15 mouse cellular contexts compared by ENCODE assay signal in genomic region chr17:35070556-35071229, GRCm38 (mm10). TPM values are rescaled to one million over a fixed set of nuclear protein-coding genes. Genes with fewer than 3 reads are reported as not detected.
A peak's percentile ranks its signal among the peaks of the same experiment; 100 is the strongest.
DNase-seq lines count a peak whose midpoint lies in the region; ATAC-seq and TF ChIP-seq lines count a peak whose summit lies in the region.
"Had no signal": no experiment of that assay in that cellular context is flagged by ENCODE, and none has a peak within 500 bp of the region (broad histone marks: within the 10 kb centered on the region; RNA-seq: fewer than 3 reads in every experiment).

No protein-coding gene starts in this region.

- WGBS in heart, postnatal 0 days = 33% methylated on average over 6 of the region's 6 CpGs
- 40% methylated on average over 6 of the region's 6 CpGs for WGBS in heart, embryonic 12.5 days
- 48% methylated on average over 6 of the region's 6 CpGs for WGBS in intestine, embryonic 16.5 days

- H3K4me1 ChIP-seq in heart, postnatal 0 days (ENCODE audit: control insufficient read depth, insufficient read depth) = peaks cover under 1% of the 10 kb centered on the region; the same call in 1 of the 2 replicates
- H3K4me1 ChIP-seq in heart, embryonic 12.5 days (replicated peaks) = peaks cover 4% of the 10 kb centered on the region
- peaks cover 5% of the 10 kb centered on the region for H3K4me1 ChIP-seq in intestine, embryonic 16.5 days (ENCODE audit: control insufficient read depth, insufficient read depth, low read length)

- H3K27me3 ChIP-seq in heart, postnatal 0 days (ENCODE audit: control insufficient read depth, insufficient read depth, low read length) = peaks cover 24% of the 10 kb centered on the region
- H3K27me3 ChIP-seq in heart, embryonic 12.5 days (replicated peaks) = peaks cover 37% of the 10 kb centered on the region
- H3K27me3 ChIP-seq in intestine, embryonic 16.5 days (replicated peaks; ENCODE audit: control insufficient read depth, insufficient read depth, low read length) = no peaks in the 10 kb centered on the region; the same call in 1 of the 2 replicates

- ATAC-seq in heart, postnatal 0 days (ENCODE audit: insufficient read depth, low read depth) = no peak
- ATAC-seq in heart, embryonic 12.5 days (ENCODE audit: insufficient number of reproducible peaks, low FRiP score) = no peak
- no peak for ATAC-seq in intestine, embryonic 16.5 days
- ATAC-seq: forebrain, embryonic 13.5 days had no signal

- TF ChIP-seq CTCF in heart, postnatal 0 days (IDR thresholded peaks at IDR 0.05; ENCODE audit: low read depth) = no peak

- peak overlapping the region; percentile 2; the same call in 1 of the 2 replicates for H3K27ac ChIP-seq in heart, postnatal 0 days (ENCODE audit: low read depth)
- H3K27ac ChIP-seq in heart, embryonic 12.5 days (ENCODE audit: poor library complexity, severe bottlenecking) = no peak overlapping the region
- H3K27ac ChIP-seq in intestine, embryonic 16.5 days (ENCODE audit: low read length) = no peak overlapping the region
- H3K27ac ChIP-seq: forebrain, embryonic 13.5 days; heart, embryonic 10.5 days; hindbrain, embryonic 13.5 days had no signal

- no peaks in the 10 kb centered on the region for H3K9me3 ChIP-seq in heart, postnatal 0 days (replicated peaks; ENCODE audit: control insufficient read depth, low read length)
- no peaks in the 10 kb centered on the region for H3K9me3 ChIP-seq in heart, embryonic 12.5 days (replicated peaks)
- H3K9me3 ChIP-seq in intestine, embryonic 16.5 days (ENCODE audit: control insufficient read depth, low read length) = no peaks in the 10 kb centered on the region
- H3K9me3 ChIP-seq: forebrain, embryonic 13.5 days; heart, embryonic 10.5 days; hindbrain, embryonic 13.5 days had no signal

- no peak overlapping the region for H3K9ac ChIP-seq in heart, postnatal 0 days (replicated peaks; ENCODE audit: low read depth, low read length)
- H3K9ac ChIP-seq in heart, embryonic 12.5 days = no peak overlapping the region
- H3K9ac ChIP-seq in intestine, embryonic 16.5 days (ENCODE audit: low read depth, low read length) = no peak overlapping the region
- H3K9ac ChIP-seq: forebrain, embryonic 13.5 days; hindbrain, embryonic 13.5 days had no signal

- TF ChIP-seq EP300 in heart, postnatal 0 days (IDR thresholded peaks at IDR 0.05; ENCODE audit: low read depth) = no peak

- H3K36me3 ChIP-seq in heart, postnatal 0 days (replicated peaks; ENCODE audit: control insufficient read depth, insufficient read depth, low read length) = no peaks in the 10 kb centered on the region
- H3K36me3 ChIP-seq in heart, embryonic 12.5 days = no peaks in the 10 kb centered on the region
- no peaks in the 10 kb centered on the region for H3K36me3 ChIP-seq in intestine, embryonic 16.5 days (ENCODE audit: control insufficient read depth, insufficient read depth, low read length)
- H3K36me3 ChIP-seq: heart, embryonic 10.5 days; hindbrain, embryonic 13.5 days had no signal

- no peak for DNase-seq in heart, postnatal 0 days (ENCODE audit: low spot score)
- peak; percentile 87 to 90 for DNase-seq in cerebellum, postnatal 14 days
- peak; percentile 74 for DNase-seq in lung, postnatal 36 days
- peak; percentile 67 for DNase-seq in thymus, postnatal 4 days
- DNase-seq in spleen, adult 18-20 months = no peak
- no peak for DNase-seq in adrenal gland, adult (ENCODE audit: inconsistent age in 2 of 2, low spot score in 1 of 2)
- DNase-seq: kidney, adult 9 months; retina, postnatal 1 day had no signal

- no peak overlapping the region for H3K4me3 ChIP-seq in heart, postnatal 0 days (ENCODE audit: low read depth, low read length)
- H3K4me3 ChIP-seq in heart, embryonic 12.5 days = no peak overlapping the region
- H3K4me3 ChIP-seq in intestine, embryonic 16.5 days (ENCODE audit: low read length) = no peak overlapping the region
- H3K4me3 ChIP-seq: forebrain, embryonic 13.5 days; heart, embryonic 10.5 days; hindbrain, embryonic 13.5 days had no signal

- H3K4me2 ChIP-seq in heart, postnatal 0 days (ENCODE audit: low read depth, low read length) = no peak overlapping the region
- H3K4me2 ChIP-seq in heart, embryonic 12.5 days = no peak overlapping the region
- H3K4me2 ChIP-seq in intestine, embryonic 16.5 days (ENCODE audit: low read depth, low read length) = no peak overlapping the region
- H3K4me2 ChIP-seq: forebrain, embryonic 13.5 days; hindbrain, embryonic 13.5 days had no signal

RNA-seq across cellular contexts. Expression of gene Mpig6b, which starts 4.7 kb away (rescaled TPM):
- total RNA-seq in heart, postnatal 0 days (2014; rRNA removed; ENCODE audit: low replicate concordance) = 0.15 TPM in 1 of 2 replicates, not detected in the other
- 0.15 and 0.16 TPM in 2 replicates for polyA plus RNA-seq in heart, postnatal 0 days (2015; fragmentation: Nextera tagmentation; extraction: Ambion mirVana)
- 1.2 and 2.0 TPM in 2 replicates for polyA plus RNA-seq in heart, embryonic 12.5 days (2016; fragmentation: Nextera tagmentation; extraction: Ambion mirVana)
- 0.37 and 0.40 TPM in 2 replicates for polyA plus RNA-seq in intestine, embryonic 16.5 days (2015; fragmentation: Nextera tagmentation; extraction: Ambion mirVana)
- total RNA-seq: megakaryocyte, adult 5-6 weeks had no signal

RNA-seq across cellular contexts. Expression of gene Ly6g6c, which starts 5.5 kb away (rescaled TPM):
- not detected in 2 replicates for total RNA-seq in heart, postnatal 0 days (2014; rRNA removed; ENCODE audit: low replicate concordance)
- polyA plus RNA-seq in heart, postnatal 0 days (2015; fragmentation: Nextera tagmentation; extraction: Ambion mirVana) = not detected in 2 replicates
- polyA plus RNA-seq in heart, embryonic 12.5 days (2016; fragmentation: Nextera tagmentation; extraction: Ambion mirVana) = 0.27 TPM in 1 of 2 replicates, not detected in the other
- polyA plus RNA-seq in intestine, embryonic 16.5 days (2015; fragmentation: Nextera tagmentation; extraction: Ambion mirVana) = 0.24 TPM in 1 of 2 replicates, not detected in the other
- total RNA-seq: megakaryocyte, adult 5-6 weeks had no signal
- polyA plus RNA-seq: forebrain, embryonic 13.5 days; heart, embryonic 10.5 days; hindbrain, embryonic 13.5 days had no signal

RNA-seq across cellular contexts. Expression of gene Ly6g6e, which starts 6.0 kb away (rescaled TPM):
- total RNA-seq in heart, postnatal 0 days (2014; rRNA removed; ENCODE audit: low replicate concordance) = 1.6 TPM in 1 of 2 replicates, not detected in the other
- 0.22 and 0.32 TPM in 2 replicates for polyA plus RNA-seq in heart, postnatal 0 days (2015; fragmentation: Nextera tagmentation; extraction: Ambion mirVana)
- polyA plus RNA-seq in heart, embryonic 12.5 days (2016; fragmentation: Nextera tagmentation; extraction: Ambion mirVana) = 0.24 and 0.40 TPM in 2 replicates
- 3.4 and 3.8 TPM in 2 replicates for polyA plus RNA-seq in intestine, embryonic 16.5 days (2015; fragmentation: Nextera tagmentation; extraction: Ambion mirVana)
- total RNA-seq: adrenal gland, postnatal 4 days; megakaryocyte, adult 5-6 weeks had no signal

RNA-seq across cellular contexts. Expression of gene Ly6g6d, which starts 7.2 kb away (rescaled TPM):
- 3.8 TPM in 1 of 2 replicates, not detected in the other for total RNA-seq in heart, postnatal 0 days (2014; rRNA removed; ENCODE audit: low replicate concordance)
- 3.0 and 3.3 TPM in 2 replicates for polyA plus RNA-seq in heart, postnatal 0 days (2015; fragmentation: Nextera tagmentation; extraction: Ambion mirVana)
- 1.8 and 2.2 TPM in 2 replicates for polyA plus RNA-seq in heart, embryonic 12.5 days (2016; fragmentation: Nextera tagmentation; extraction: Ambion mirVana)
- polyA plus RNA-seq in intestine, embryonic 16.5 days (2015; fragmentation: Nextera tagmentation; extraction: Ambion mirVana) = 4.3 and 5.6 TPM in 2 replicates
- total RNA-seq: megakaryocyte, adult 5-6 weeks had no signal

RNA-seq across cellular contexts. Expression of gene Ddah2, which starts 11.9 kb away (rescaled TPM):
- 97.1 and 114 TPM in 2 replicates for total RNA-seq in heart, postnatal 0 days (2014; rRNA removed; ENCODE audit: low replicate concordance)
- 128 and 130 TPM in 2 replicates for polyA plus RNA-seq in heart, postnatal 0 days (2015; fragmentation: Nextera tagmentation; extraction: Ambion mirVana)
- polyA plus RNA-seq in heart, embryonic 12.5 days (2016; fragmentation: Nextera tagmentation; extraction: Ambion mirVana) = 192 and 205 TPM in 2 replicates
- 146 and 170 TPM in 2 replicates for polyA plus RNA-seq in intestine, embryonic 16.5 days (2015; fragmentation: Nextera tagmentation; extraction: Ambion mirVana)

Comparison
In these comparisons a context has a peak if more than half of its experiments do, and no peak if none do; other contexts are left out.
1. DNase-seq: peak in cerebellum, postnatal 14 days (2 of 2), lung, postnatal 36 days (single experiment) and thymus, postnatal 4 days (single experiment); none in heart, postnatal 0 days (single experiment), spleen, adult 18-20 months (0 of 2) and adrenal gland, adult (0 of 2).